Mouse (Mus musculus) inflammation-experienced regulatory T-cells, adult 6 months (primary cell): ENCODE measurements around the gene Cacnb4. TPM values are rescaled to one million over a fixed set of nuclear protein-coding genes. Genes with fewer than 3 reads are reported as not detected.

Experiments
- ATAC-seq: one replicate; pipeline ENCODE4 v1.8.0; 2017
- polyA plus RNA-seq, 3 experiments: library from polyadenylated mRNA; unstranded; fragments of 100-300 nt; shearing (Covaris generic); gene quantifications; one replicate each; pipeline ENCODE4 v1.2.1; 2017

Gene Cacnb4
- polyA plus RNA-seq, 3 experiments from 2014 or later, result 0.13 to 0.58 (median 0.30) TPM

DNA sequence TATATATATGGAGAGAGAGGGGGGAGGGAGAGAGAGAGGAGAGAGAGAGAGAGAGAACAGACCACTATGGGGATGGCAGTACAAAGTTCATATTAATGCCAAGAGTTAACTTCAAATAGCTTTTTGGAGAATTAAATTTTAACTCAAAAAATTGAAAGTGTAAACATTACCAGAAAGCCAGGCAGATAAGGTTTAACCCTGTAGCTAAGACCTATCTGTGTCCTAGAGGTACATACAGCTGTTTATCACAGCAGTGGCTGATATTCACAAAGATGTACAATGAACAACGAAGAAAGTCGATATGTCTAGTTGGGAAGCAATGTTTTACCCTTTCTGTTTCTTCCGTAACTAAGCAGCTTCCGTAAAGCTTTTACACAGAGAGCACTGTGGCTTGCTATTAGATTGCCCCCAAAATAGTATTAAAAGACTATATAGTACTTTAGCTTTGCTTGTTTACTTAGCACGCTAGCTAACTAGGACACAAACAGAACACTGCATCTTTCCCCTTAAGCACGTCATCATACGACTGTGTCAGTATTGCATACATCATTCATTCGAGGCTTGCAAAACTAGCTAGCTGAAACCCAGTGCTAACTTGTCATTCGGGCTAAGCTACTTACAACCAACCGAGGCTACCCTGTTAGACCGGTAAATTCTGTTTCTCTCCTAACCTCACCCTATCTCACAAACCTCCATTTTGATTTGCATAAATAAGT lies 72.5 kb downstream of the Cacnb4 start:
- ATAC-seq, result no peak

DNA sequence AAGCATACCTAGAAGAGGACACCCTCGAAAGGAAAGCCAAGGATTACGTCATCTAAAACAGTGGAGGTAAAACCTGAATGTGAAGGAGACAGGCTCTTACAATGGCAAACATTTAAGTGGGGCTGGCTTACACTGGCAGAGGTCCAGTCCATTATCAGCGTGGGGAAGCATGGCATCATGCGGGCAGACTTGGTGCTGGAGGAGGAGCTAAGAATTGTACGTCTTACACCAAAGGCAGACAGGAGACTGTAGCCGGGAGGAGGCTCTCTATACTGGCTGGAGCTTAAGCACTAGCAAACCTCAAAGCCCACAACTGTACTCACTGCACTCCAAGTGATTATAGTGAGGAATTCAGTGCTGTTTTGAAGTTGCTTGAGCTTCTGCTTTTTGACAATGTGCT lies 73.2 kb downstream of the Cacnb4 start:
- no peak for ATAC-seq

DNA sequence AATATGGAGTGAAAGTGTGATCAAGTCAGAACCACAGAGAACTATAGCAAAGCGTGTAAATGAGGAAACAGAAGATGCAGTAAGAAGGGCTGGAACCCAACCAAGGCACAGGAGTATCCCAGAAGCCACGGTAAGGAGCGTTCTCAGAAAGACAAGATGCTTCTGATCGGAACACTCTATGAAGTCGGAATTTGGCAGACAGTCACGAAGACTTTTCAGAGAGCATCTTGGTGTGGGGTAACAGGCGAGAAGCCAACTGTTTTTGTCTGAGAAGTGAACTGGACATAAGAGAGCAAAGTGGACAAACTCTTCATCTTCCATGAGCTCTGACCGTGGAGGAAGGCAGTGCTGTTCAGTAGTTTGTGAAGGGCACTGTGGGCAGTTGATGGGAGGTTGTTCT lies 73.7 kb downstream of the Cacnb4 start:
- ATAC-seq, result no peak

DNA sequence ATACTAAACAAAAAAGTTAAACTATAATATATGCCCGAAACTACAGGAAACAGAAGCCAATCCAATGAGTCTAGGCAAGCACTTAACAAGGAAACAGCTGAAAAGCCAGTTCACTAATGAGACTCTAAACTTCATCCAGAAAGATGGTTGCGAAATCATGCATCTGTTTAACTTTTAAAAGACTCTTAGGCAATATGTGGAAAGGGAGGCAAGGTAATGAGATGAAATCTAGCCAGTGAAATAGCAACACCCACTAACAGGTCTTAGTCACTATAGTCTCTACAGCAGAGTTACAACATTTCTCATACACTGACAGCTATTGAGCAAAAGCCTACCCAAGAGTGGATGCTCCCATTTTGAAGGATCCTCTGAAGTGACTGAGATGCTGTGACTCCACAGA lies 74.4 kb downstream of the Cacnb4 start:
- no peak for ATAC-seq

DNA sequence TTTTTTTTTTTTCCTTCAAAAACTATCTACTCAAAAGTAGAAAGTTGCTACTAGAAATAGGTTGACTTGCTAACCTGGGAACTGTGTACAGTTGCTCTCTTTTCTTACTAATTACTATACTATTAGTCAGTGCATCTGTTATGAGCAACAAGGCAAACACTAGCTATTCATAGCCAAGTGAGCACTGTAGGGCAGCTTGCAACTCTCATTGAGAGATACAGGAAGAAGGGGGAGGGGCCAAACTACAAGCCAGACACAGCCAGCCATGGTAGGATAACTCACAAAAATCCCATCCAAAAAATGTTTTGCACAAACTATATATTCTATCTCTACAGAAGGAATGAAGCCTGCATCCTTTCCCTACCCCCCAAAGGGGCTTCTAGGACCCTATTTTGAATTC lies 79.1 kb downstream of the Cacnb4 start:
- ATAC-seq, result peak; percentile 58

DNA sequence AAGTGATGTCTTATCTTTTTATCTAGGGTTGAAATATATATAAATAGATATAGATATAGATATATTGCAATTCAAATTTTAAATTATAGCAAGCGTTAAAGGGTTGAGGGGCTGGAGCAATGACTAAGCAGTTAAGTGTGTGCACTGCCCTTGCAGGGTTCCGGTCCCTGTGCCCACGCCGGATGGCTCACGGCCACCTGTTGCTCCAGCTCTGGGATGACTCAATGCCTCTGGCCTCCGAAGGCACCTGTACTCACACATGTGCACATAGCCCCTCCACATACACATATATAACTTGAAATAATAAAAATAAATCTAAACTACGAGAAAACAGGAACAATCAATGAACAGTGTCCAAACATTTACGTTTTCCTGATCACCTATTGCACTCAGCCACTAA lies 82.8 kb downstream of the Cacnb4 start:
- ATAC-seq, result no peak

DNA sequence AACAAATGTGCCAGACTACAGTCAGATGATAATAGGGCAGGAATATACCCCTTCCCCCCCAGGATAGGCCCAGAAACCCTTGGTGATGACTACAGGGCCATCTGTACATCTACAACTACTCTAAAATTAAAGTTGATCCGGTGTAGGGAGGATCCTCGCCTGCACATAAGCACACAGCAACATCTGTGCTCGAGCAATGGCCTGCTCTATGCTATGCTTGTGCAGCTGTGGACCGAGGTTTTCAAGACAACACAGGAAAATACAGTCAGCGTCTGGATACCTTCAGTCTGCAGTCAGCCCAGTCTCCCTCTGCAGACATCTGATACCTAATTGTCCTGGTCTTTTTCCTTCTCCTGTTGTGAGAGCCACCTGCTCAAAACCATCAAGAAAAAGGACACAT lies 83.4 kb downstream of the Cacnb4 start:
- ATAC-seq, result no peak

DNA sequence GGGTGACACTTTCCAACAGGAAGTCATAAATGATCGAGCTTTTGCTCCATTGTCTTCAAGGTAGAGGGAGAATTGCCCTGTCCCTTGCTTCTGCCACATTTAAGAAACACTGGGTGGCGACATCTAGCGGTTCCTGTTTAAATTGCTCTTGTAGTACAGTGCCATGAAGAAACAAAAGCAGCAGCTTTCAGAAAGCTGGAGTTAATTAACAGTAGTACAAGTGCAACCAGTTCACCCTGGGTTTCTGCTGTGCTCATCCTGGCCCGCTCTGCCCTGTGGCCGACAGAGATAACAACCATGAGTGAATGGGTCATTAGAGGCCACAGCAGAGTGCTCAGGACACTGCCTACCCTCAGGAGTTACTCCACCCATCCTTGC lies 85.7 kb downstream of the Cacnb4 start:
- ATAC-seq, result peak; percentile 95

DNA sequence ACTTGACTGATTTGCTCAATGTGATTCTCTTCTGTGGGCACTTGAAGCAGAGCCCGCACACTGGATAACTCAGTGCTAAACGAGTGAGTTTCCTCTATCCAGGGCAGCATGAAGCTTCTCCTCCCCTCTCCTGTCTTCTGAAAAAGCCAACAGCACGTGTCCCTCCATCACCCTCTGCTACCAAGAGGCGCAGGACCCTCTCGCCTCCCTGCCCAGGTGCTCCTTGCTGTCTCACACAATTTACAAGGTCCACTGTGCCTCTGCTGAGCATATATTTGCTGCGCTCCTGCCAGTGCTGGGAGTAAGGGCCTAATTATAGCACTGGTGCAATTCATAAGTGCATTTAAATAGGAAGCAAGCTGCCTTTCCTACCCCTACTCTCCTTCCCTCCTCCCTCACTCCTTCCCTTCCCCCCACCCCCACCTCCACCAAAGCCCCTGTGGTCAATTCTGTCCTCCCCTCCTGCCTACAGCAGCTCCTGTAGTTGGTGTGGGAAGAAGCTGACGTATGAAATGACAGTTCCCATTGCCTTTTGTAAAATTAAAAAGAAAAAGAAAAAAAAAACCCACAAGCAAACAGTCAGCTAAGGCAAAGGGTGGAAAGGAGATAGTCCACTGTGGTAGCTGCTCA lies 86.2 kb downstream of the Cacnb4 start:
- ATAC-seq, result no peak

DNA sequence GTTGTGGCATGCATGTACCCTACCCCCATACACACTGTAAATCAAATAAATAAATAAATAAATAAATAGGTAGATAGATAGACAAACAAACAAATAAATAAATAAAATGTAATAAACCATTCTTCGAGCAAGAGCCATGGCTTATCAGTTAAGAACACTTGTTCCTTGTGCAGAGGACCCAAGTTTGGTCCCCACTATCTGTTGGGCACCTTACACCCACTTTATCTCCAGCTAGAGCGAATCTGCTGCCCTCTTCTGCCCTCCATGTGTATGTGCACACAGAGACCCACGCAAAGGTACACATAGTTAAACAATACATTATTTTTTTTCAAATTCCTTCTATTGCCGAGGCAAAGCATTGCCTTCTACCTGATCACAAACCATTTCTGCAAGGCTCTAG lies 87.1 kb downstream of the Cacnb4 start:
- ATAC-seq, result no peak

DNA sequence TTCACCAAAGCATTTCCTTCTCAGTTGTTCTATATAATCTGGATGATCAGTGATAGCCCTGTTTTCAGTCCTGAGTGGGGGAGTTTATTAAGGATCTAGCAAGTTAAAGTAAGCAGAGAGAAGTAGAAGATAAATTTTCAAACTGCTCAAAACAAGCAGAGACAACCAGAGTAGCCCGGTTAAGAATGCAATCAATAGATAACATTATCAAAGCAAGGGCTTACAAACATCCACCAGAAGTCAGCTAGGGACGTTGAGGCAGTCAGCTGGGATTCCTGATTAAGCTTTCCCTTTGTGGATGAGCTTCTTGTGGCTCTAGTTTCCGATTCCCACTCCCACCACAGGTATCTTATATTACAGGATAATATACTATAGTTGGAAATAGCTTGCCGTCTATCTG lies 91.2 kb downstream of the Cacnb4 start:
- no peak for ATAC-seq

DNA sequence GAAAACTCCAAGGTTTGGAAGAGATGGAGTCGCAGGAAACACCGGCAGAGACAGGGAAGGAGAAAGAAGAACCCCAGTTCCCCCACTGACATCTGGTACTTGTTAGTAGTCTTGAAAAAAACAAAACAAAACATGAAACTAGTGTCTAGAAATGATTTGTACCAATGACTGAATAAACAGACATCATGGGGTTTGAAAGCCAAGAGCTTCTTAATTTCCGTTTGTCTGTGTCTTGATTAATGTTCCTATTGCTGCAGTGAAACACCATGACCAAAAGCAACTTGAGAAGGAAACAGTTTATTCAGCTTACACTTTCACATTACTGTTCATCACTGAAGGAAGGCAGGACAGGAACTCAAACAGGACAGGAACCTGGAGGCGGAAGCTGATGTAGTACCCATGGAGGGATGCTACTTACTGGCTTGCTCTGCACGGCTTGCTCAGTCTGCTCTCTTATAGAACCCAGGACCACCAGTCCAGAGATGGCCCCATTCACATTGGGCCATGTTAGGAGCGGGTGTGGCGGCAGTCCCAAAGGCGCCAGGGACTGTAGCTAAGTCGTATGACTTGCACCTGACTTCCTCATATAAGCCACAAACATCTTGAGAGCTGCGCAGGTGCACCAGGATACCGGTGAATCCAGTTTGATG lies 95.4 kb downstream of the Cacnb4 start:
- no peak for ATAC-seq

DNA sequence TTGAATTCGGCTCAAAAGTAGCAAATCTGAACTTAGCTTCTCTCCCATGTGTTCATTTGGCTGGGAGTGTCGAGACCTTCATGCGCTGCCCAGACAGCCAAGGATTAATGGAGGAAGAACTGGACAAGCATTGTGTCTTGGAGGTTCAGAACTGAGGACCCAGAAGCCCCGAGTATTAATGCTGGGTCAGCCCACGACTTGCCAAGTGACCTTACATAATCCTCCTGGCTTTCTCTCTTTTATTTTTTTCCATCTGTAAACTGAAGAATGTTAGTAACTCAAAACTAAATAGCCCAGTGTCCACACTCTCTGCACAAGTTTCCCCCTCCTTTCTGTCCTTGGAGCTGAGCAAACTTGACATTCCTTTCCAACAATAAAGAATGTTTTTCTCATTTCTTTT lies 95.9 kb downstream of the Cacnb4 start:
- ATAC-seq, result no peak

DNA sequence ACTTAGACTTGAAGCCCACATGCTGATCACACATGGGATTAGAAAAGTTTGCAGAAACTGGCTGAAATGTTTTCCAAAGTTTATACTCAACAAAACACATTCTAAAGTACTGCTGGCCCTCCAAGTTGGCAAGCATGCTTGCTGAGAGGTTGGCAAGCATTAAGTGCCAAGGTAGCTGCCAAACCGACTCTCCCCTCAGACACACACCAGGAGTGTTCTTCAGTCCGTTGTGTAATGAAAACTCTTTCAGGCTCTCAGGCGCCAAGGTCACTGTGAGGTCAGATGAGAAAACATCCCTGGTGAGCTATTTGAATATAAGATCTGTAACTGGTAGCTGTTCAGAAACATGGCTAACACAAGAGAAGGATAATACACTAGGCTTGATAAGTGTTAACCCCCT lies 97.8 kb downstream of the Cacnb4 start:
- no peak for ATAC-seq

DNA sequence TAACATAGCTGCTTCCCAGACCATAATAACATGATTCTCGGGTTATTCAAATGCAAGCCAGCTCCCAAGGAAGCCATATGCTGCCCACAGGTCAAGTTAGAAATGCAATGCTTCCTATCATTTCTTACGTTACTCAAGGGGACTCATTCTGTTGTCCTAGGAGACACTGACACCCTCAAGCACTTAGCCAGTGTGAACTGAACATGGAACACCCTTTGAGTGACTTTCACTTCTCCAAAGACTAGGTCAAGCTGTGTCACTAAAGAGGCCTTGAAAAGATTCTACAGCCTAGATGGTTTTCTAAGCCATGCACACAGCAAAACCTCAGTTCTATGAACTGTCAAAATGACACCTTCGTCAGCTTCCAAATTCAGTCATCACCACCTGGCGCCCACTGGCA lies 98.9 kb downstream of the Cacnb4 start:
- ATAC-seq, result no peak

DNA sequence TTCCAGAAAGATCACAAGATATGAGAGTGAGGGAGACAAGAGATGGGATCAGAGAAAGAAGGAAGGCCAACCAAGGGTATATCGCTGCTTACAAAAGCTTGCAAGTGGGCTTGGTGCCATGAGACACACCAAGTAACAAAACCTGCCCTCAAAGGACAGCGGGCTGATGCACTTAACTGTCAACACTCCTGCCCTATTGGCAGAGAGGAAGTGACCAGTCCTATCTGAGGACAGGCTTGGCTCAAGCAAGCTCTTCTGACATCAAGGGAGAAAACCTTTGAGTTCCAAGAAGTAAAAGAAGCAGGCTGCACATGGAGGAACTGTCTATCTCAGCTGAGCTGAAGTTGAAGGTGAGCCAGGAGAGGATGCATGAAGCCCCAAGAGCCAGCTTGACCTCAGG lies 100.1 kb downstream of the Cacnb4 start:
- no peak for ATAC-seq

DNA sequence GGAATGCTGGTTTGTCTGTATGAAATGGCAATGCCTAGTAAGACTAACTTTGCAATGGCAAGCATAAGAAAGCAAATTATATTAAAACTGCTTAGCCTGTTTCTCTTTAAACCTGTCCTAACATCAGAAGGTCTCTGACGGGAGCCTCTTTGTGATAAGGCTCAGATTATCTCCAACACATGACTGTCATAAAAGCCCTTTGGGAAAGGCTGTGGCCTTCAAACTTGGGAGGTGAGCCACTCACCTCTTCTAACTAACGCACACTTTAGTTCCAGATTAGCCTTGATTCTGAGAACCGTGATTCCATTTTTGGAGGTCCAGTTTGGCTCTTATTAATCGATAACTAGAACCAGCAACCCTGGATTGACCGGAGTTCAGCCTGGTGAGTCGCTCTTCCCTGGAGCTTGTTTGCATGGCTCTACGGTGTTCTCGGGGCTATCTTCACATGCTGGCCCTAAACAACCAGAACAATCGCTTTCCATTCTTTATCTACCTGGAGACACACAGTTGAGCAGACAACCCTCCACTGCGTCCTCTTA lies 100.9 kb downstream of the Cacnb4 start:
- no peak for ATAC-seq

DNA sequence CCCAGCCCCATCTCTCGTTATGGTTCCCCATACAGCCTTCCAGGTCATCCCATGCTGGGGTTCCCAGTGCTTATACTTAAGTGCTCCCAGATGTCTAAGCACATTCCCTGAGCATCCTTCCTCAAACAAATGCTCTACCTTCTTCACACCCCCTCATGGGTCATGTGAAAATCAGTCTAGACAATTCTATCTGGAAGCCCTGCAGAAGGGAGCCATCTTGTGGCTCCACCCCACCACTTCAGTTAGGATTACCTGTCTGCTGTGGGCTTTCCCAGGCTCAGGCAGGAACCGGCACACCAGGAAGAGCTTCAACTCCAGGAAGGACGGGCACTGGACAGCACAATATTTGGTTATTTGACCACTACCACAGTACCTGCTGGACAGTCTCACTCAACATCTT lies 101.7 kb downstream of the Cacnb4 start:
- no peak for ATAC-seq

DNA sequence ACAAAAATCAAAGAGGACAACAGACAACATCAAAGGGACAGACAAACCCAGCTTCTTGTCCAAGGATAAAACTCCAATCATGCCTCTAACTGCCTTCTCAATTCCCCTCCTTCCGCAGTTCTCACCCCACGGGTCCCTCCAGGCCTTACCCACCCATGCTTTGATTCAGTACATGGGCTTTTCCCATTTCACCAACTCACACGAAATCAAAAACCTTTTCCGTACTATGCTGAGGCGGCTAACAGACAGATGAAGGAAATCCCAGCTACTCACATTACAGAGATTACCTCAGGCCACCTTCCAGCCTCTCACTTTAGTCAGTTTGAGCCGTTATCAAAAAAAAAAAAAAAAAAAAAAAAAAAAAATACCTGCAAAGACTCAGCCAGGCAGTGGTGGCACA lies 104.4 kb downstream of the Cacnb4 start:
- no peak for ATAC-seq

DNA sequence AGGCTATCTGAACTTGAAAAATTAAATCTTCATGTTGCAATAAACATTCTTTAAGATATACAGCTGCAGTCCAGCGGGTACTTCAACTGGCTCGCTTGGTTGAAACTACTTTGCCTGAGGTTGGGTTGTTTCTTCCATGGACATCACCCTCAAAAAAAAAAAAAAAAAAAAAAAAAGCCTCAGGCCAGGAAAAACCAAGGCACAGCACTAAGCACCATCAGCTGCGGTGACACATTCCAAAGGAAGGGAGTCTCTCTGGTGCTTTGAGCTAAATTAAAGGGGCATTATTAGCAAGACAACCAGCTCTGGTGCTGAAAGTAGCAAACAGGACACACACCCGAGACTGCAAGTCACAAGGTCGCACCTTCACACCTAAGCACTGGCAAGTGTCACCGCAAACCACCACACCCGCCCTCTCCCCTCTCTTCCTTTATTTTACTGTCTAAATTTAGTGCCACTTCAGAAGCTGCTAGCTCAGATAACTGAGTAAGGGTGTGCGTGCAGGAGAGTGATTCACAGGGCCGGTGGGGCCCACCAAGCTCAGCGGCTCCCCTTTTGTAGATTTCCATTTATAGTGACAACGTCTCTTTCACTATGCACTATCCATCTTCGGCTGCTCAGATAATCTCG lies 105.2 kb downstream of the Cacnb4 start:
- peak; percentile 83 for ATAC-seq

DNA sequence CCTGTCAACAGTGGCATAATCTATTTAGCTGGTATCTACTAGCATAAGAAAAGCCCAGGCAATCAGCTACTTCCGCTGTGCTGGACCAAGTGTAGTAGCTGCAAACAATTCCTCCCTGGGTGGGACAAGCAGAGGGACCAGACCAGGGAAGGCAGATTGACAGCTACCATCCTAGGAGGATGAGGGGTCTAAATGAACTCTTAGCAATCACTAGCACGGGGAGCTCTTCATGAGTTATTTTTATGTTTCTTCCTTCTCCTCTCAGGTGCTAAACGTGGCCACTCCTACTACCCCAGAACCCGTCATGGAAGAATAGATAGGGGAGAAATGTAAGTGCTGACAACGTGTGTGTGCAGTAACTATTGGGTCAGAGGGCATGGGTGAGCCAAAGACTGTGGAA lies 105.8 kb downstream of the Cacnb4 start:
- no peak for ATAC-seq

DNA sequence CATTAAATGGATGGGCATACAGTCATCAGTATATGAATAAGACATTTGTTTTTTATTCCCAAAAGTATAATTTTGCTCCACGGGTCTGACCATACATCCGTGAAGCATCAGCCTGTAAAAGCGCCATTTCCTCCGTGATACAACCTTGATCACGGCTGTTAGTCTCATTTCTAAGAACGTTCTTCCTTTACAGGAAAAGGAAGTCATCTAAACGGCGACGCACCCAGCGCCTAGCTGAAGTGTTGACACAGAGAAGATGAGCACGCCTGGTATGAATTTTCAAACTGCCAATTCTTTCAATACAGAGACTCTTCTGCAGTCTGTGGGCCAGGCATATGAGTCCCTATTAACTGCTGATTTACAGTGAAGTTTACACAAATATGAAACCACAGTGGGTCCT lies 106.5 kb downstream of the Cacnb4 start:
- peak; percentile 54 for ATAC-seq

DNA sequence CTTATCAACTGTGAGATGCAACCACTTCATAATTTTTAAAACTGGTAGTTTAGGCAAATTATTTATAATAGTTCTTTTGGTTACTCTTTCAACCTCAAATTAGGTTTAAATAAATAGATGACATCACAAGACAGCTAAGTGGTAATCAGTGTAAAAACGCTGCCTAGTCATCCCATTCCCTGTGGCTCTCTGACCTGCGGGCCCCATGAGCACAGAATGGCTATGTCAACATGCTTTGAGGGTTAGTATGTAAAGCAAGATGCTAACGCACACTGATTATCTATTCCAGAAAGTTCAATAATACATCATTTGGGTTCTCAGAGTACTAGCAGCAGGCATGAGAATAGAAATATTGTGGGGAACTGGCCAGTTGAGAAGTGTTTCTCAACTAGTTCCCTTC lies 108.5 kb downstream of the Cacnb4 start:
- ATAC-seq, result no peak

DNA sequence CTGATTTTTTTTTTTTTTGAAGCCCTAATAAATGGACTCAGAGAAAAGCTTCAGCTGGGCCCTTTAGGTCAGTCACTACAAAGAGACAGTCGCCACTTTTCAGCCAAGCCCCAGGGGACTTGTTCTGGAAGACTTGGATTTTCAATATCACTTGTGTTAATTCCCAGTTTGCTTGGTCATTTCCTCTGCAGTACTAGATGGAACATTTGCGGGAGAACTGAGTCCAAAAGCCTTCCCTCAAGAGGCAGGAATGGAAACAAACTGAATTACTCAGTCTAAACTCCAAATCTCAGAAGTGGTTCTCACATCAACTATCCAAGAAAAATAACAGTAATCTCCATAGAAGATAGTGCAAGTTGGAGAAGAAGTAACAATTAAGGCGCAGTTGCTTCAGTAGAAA lies 109.2 kb downstream of the Cacnb4 start:
- ATAC-seq, result no peak
